Comparison of ENCODE assay signal across 7 mouse cellular contexts in the genomic region with DNA sequence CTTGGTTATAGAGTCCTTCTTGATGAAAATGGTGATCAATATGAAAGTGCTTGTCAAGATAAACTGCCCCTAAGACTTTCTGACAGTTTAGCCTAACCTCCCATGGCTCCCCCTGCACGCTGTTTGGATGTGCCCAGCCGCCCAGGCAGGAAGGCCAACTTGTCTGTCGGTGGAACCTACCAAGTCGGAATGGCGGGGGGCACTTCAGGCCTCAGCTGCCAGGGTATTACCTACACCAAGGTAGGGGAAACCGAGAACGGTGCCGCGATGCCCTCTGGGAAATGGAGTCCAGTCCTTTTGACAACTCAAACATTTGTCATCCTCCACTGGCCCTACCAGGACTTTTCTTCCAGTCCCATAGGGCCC. TPM values are rescaled to one million over a fixed set of nuclear protein-coding genes. Genes with fewer than 3 reads are reported as not detected.
DNase-seq lines count a peak whose midpoint lies in the region; ATAC-seq lines count a peak whose summit lies in the region.

No protein-coding gene starts in this region.

- 0% methylated on average over 9 of the region's 9 CpGs for WGBS in intestine, embryonic 16.5 days
- WGBS in midbrain, embryonic 11.5 days, result 0% methylated on average over 9 of the region's 9 CpGs

- ATAC-seq in intestine, embryonic 16.5 days, result peak; percentile 97
- peak; percentile 95 for ATAC-seq in midbrain, embryonic 11.5 days (ENCODE audit: low FRiP score)

- intact Hi-C loops in gastrocnemius, postnatal 36 days (cut with DNase I), result no loop called here
- intact Hi-C loops in left cerebral cortex, postnatal 36 days (cut with DNase I), result loop anchor here (2.0 to 5.0 kb wide), 2 partner anchors 54 to 66 kb away; a partner anchor contains a TSS

- H3K9ac ChIP-seq in intestine, embryonic 16.5 days (ENCODE audit: low read depth, low read length), result peak overlapping the region; percentile 78
- peak overlapping the region; percentile 79 for H3K9ac ChIP-seq in midbrain, embryonic 11.5 days (ENCODE audit: low read length)

- H3K4me3 ChIP-seq in intestine, embryonic 16.5 days (ENCODE audit: low read length), result peak overlapping the region; percentile 93
- H3K4me3 ChIP-seq in midbrain, embryonic 11.5 days (ENCODE audit: low read depth, low read length), result peak overlapping the region; percentile 91

- peak overlapping the region; percentile 83 for H3K4me2 ChIP-seq in intestine, embryonic 16.5 days (ENCODE audit: low read depth, low read length)
- H3K4me2 ChIP-seq in midbrain, embryonic 11.5 days, result peak overlapping the region; percentile 75

- H3K27ac ChIP-seq in intestine, embryonic 16.5 days (ENCODE audit: low read length), result peak overlapping the region; percentile 64
- peak overlapping the region; percentile 71 for H3K27ac ChIP-seq in midbrain, embryonic 11.5 days (ENCODE audit: low read depth, low read length)

- H3K27me3 ChIP-seq in intestine, embryonic 16.5 days (replicated peaks; ENCODE audit: control insufficient read depth, insufficient read depth, low read length), result no peaks in the 10 kb centered on the region
- H3K27me3 ChIP-seq in midbrain, embryonic 11.5 days (ENCODE audit: control insufficient read depth, insufficient read depth, low read length), result no peaks in the 10 kb centered on the region

- H3K36me3 ChIP-seq in intestine, embryonic 16.5 days (ENCODE audit: control insufficient read depth, insufficient read depth, low read length), result peaks cover 2% of the 10 kb centered on the region; the same call in 1 of the 2 replicates
- H3K36me3 ChIP-seq in midbrain, embryonic 11.5 days (ENCODE audit: control insufficient read depth, insufficient read depth, low read length), result no peaks in the 10 kb centered on the region

- peaks cover 4% of the 10 kb centered on the region for H3K4me1 ChIP-seq in intestine, embryonic 16.5 days (ENCODE audit: control insufficient read depth, insufficient read depth, low read length)
- peaks cover 17% of the 10 kb centered on the region for H3K4me1 ChIP-seq in midbrain, embryonic 11.5 days (ENCODE audit: control insufficient read depth, insufficient read depth, low read length)

- no peaks in the 10 kb centered on the region for H3K9me3 ChIP-seq in intestine, embryonic 16.5 days (ENCODE audit: control insufficient read depth, low read length)
- no peaks in the 10 kb centered on the region for H3K9me3 ChIP-seq in midbrain, embryonic 11.5 days (ENCODE audit: control insufficient read depth, low read length)

- DNase-seq in adrenal gland, adult 2 months, result peak; percentile 94
- peak; percentile 91 for DNase-seq in embryo, embryonic 11.5 days (ENCODE audit: low read depth, low spot score)
- DNase-seq in gastrocnemius, postnatal 36 days, result peak; percentile 81 to 84
- DNase-seq in left cerebral cortex, postnatal 36 days (ENCODE audit: low spot score in 2 of 2), result peak; percentile 93 to 95
- DNase-seq in midbrain, embryonic 11.5 days (ENCODE audit: low spot score, missing footprints), result no peak
- peak; percentile 82 for DNase-seq in skeletal muscle tissue, adult 2 months (ENCODE audit: low read depth, low spot score)

RNA-seq across cellular contexts. Expression of a gene that starts 0.5 kb away (rescaled TPM):
- total RNA-seq in adrenal gland, adult 2 months (2021), result 10 to 100 TPM; 18.5 to 20.0 TPM
- 8.9 and 9.0 TPM in 2 replicates for polyA plus RNA-seq in adrenal gland, adult 2 months (2012; rRNA removed)
- 1 to 10 TPM; 4.1 to 5.0 TPM for total RNA-seq in gastrocnemius, postnatal 36 days (2021)
- 8.5 and 8.9 TPM in 2 replicates for polyA plus RNA-seq in intestine, embryonic 16.5 days (2015; fragmentation: Nextera tagmentation; extraction: Ambion mirVana)
- 100 to 1,000 TPM; 227 to 230 TPM for total RNA-seq in left cerebral cortex, postnatal 36 days (2021)
- polyA plus RNA-seq in midbrain, embryonic 11.5 days (2014; fragmentation: Nextera tagmentation; extraction: Ambion mirVana), result 16.9 and 17.3 TPM in 2 replicates

RNA-seq across cellular contexts. Expression of a gene that starts 19.5 kb away (rescaled TPM):
- total RNA-seq in adrenal gland, adult 2 months (2021), result 10 to 100 TPM; 22.1 to 56.8 TPM
- 44.2 and 62.7 TPM in 2 replicates for polyA plus RNA-seq in adrenal gland, adult 2 months (2012; rRNA removed)
- total RNA-seq in gastrocnemius, postnatal 36 days (2021), result 10 to 100 TPM; 17.3 to 19.1 TPM
- 21.8 and 24.2 TPM in 2 replicates for polyA plus RNA-seq in intestine, embryonic 16.5 days (2015; fragmentation: Nextera tagmentation; extraction: Ambion mirVana)
- 1 to 10 TPM; 3.1 to 4.2 TPM for total RNA-seq in left cerebral cortex, postnatal 36 days (2021)
- 1.7 and 1.9 TPM in 2 replicates for polyA plus RNA-seq in midbrain, embryonic 11.5 days (2014; fragmentation: Nextera tagmentation; extraction: Ambion mirVana)

RNA-seq across cellular contexts. Expression of a gene that starts 19.6 kb away (rescaled TPM):
- 10 to 100 TPM; 49.5 to 50.4 TPM for total RNA-seq in adrenal gland, adult 2 months (2021)
- 28.7 and 46.6 TPM in 2 replicates for polyA plus RNA-seq in adrenal gland, adult 2 months (2012; rRNA removed)
- total RNA-seq in gastrocnemius, postnatal 36 days (2021), result 10 to 100 TPM; 13.0 to 14.3 TPM
- 20.4 and 22.9 TPM in 2 replicates for polyA plus RNA-seq in intestine, embryonic 16.5 days (2015; fragmentation: Nextera tagmentation; extraction: Ambion mirVana)
- total RNA-seq in left cerebral cortex, postnatal 36 days (2021), result 10 to 100 TPM; 44.5 to 46.9 TPM
- 34.6 and 38.8 TPM in 2 replicates for polyA plus RNA-seq in midbrain, embryonic 11.5 days (2014; fragmentation: Nextera tagmentation; extraction: Ambion mirVana)

RNA-seq across cellular contexts. Expression of a gene that starts 53.7 kb away (rescaled TPM):
- total RNA-seq in adrenal gland, adult 2 months (2021), result 1 to 10 TPM; 8.1 to 8.3 TPM
- polyA plus RNA-seq in adrenal gland, adult 2 months (2012; rRNA removed), result 12.4 and 12.5 TPM in 2 replicates
- 1 to 10 TPM; 2.1 to 2.6 TPM for total RNA-seq in gastrocnemius, postnatal 36 days (2021)
- polyA plus RNA-seq in intestine, embryonic 16.5 days (2015; fragmentation: Nextera tagmentation; extraction: Ambion mirVana), result 14.4 and 15.2 TPM in 2 replicates
- 10 to 100 TPM in 1 of 2 experiments, 1 to 10 TPM in 1; 9.6 to 12.2 TPM for total RNA-seq in left cerebral cortex, postnatal 36 days (2021)
- polyA plus RNA-seq in midbrain, embryonic 11.5 days (2014; fragmentation: Nextera tagmentation; extraction: Ambion mirVana), result 7.9 and 8.2 TPM in 2 replicates

Comparison
In these comparisons a context has a peak if more than half of its experiments do, and no peak if none do; other contexts are left out.
1. RNA of a gene that starts 0.5 kb away (total RNA-seq): 227 to 230 TPM in left cerebral cortex, postnatal 36 days; 18.5 to 20.0 TPM in adrenal gland, adult 2 months and 4.1 to 5.0 TPM in gastrocnemius, postnatal 36 days; every median in the first group is over 10 times any median in the second.